Mouse (Mus musculus) stomach, embryonic 14.5 days (tissue): ENCODE data around the gene Atl3. TPM values are rescaled to one million over a fixed set of nuclear protein-coding genes. Genes with fewer than 3 reads are reported as not detected.

ENCODE experiments used
- ATAC-seq: fragments of 200-750 bp; cut with Nextera tagmentation; 2 replicates; pipeline ENCODE4 v1.8.0; 2017; ENCODE audit warnings: low read depth, moderate TSS enrichment; ENCODE audit not compliant: insufficient number of reproducible peaks, insufficient read depth, low FRiP score
- H3K27ac ChIP-seq: fragments of 300-500 bp; sonication (generic); 2 replicates; pipeline ENCODE4 v1.5.1; 2014; ENCODE audit warnings: mild to moderate bottlenecking, low read length, moderate library complexity, mixed read lengths
- H3K27me3 ChIP-seq: fragments of 300-500 bp; sonication (generic); 2 replicates; pipeline ENCODE4 v1.6.1; 2014; ENCODE audit warnings: low read length, control low read depth, mixed read lengths; ENCODE audit not compliant: control insufficient read depth, insufficient read depth
- H3K36me3 ChIP-seq: fragments of 300-500 bp; sonication (generic); 2 replicates; pipeline ENCODE4 v1.6.1; 2014; ENCODE audit warnings: mild to moderate bottlenecking, control low read depth, low read length, moderate library complexity, mixed read lengths; ENCODE audit not compliant: control insufficient read depth, insufficient read depth
- H3K4me1 ChIP-seq: fragments of 300-500 bp; sonication (generic); 2 replicates; pipeline ENCODE4 v1.6.1; 2014; ENCODE audit warnings: low read length, control low read depth, mixed read lengths; ENCODE audit not compliant: control insufficient read depth, insufficient read depth
- H3K4me2 ChIP-seq: fragments of 300-500 bp; sonication (generic); replicated peaks from 2 replicates; pipeline ENCODE4 v1.6.1; 2014; ENCODE audit warnings: low read depth, low read length, control low read depth
- H3K4me3 ChIP-seq: fragments of 300-500 bp; sonication (generic); 2 replicates; pipeline ENCODE4 v1.5.1; 2014; ENCODE audit warnings: low read depth, low read length, control low read depth
- H3K9ac ChIP-seq: fragments of 300-500 bp; sonication (generic); replicated peaks from 2 replicates; pipeline ENCODE4 v1.6.1; 2014; ENCODE audit warnings: low read depth, mild to moderate bottlenecking, control low read depth, low read length, moderate library complexity, mixed read lengths
- H3K9me3 ChIP-seq: fragments of 300-500 bp; sonication (generic); 2 replicates; pipeline ENCODE4 v1.6.1; 2016; ENCODE audit warnings: low read depth, low read length, control low read depth; ENCODE audit not compliant: control insufficient read depth
- WGBS: fragments of 180-500 bp; shearing (Covaris S2); extraction: QIAGEN DNeasy Blood & Tissue Kit; methylation state at CpG from one replicate; pipeline ENCODE4 v1.1.7; 2014; 5-methylcytosine and 5-hydroxymethylcytosine counted together
- polyA plus RNA-seq: library from polyadenylated mRNA; unstranded; fragments of >200 nt; fragmentation: Nextera tagmentation; extraction: Ambion mirVana; gene quantifications from 2 replicates; pipeline ENCODE4 v1.2.1, GENCODE M21; 2014

Atl3 gene
- polyA plus RNA-seq, 1 experiment from 2014 or later, result 21.0 TPM

- Histone ChIP-seq H3K9me3 (no peaks in the 10 kb centered on the region), H3K27ac (no peak overlapping the region), H3K4me2 (no peak overlapping the region), H3K27me3 (no peaks in the 10 kb centered on the region), H3K9ac (no peak overlapping the region), H3K4me1 (no peaks in the 10 kb centered on the region), H3K36me3 (no peaks in the 10 kb centered on the region), H3K4me3 (no peak overlapping the region)
- whole genome bisulfite sequencing, result 82% methylated on average over 5 of the region's 5 CpGs
- ATAC-seq, result no peak
These were observed 75.8 kb downstream of the Atl3 start for GRCm38 (mm10) chr19:7569650-7570049.

- Histone ChIP-seq H3K27ac (no peak overlapping the region), H3K9me3 (no peaks in the 10 kb centered on the region), H3K4me1 (no peaks in the 10 kb centered on the region), H3K4me3 (no peak overlapping the region), H3K36me3 (no peaks in the 10 kb centered on the region), H3K9ac (no peak overlapping the region), H3K27me3 (no peaks in the 10 kb centered on the region), H3K4me2 (no peak overlapping the region)
- WGBS, result 77% methylated on average over 1 of the region's 1 CpGs
- no peak for ATAC-seq
These were observed 82.3 kb downstream of the Atl3 start for GRCm38 (mm10) chr19:7576180-7576579.

- H3K9me3 ChIP-seq, result no peaks in the 10 kb centered on the region
- no peak overlapping the region for H3K4me2 ChIP-seq
- H3K4me1 ChIP-seq, result no peaks in the 10 kb centered on the region
- 78% methylated on average over 3 of the region's 3 CpGs for WGBS
- no peaks in the 10 kb centered on the region for H3K27me3 ChIP-seq
- no peak overlapping the region for H3K27ac ChIP-seq
- H3K4me3 ChIP-seq, result no peak overlapping the region
- ATAC-seq, result no peak
- H3K9ac ChIP-seq, result no peak overlapping the region
- no peaks in the 10 kb centered on the region for H3K36me3 ChIP-seq
These were observed 83.9 kb downstream of the Atl3 start for GRCm38 (mm10) chr19:7577710-7578109.

GRCm38 (mm10) chr19:7581042-7581441, 87.2 kb downstream of the Atl3 start:
- no peak overlapping the region for H3K4me2 ChIP-seq
- no peaks in the 10 kb centered on the region for H3K27me3 ChIP-seq
- no peaks in the 10 kb centered on the region for H3K4me1 ChIP-seq
- WGBS, result 39% methylated on average over 5 of the region's 5 CpGs
- H3K36me3 ChIP-seq, result no peaks in the 10 kb centered on the region
- no peak overlapping the region for H3K9ac ChIP-seq
- no peak overlapping the region for H3K4me3 ChIP-seq
- peak; percentile 87 for ATAC-seq
- no peak overlapping the region for H3K27ac ChIP-seq
- H3K9me3 ChIP-seq, result no peaks in the 10 kb centered on the region

- Histone ChIP-seq H3K36me3 (no peaks in the 10 kb centered on the region), H3K9me3 (no peaks in the 10 kb centered on the region), H3K4me1 (no peaks in the 10 kb centered on the region), H3K4me3 (no peak overlapping the region), H3K27ac (no peak overlapping the region), H3K27me3 (no peaks in the 10 kb centered on the region), H3K9ac (no peak overlapping the region), H3K4me2 (no peak overlapping the region)
- no peak for ATAC-seq
- 58% methylated on average over 7 of the region's 7 CpGs for WGBS
These were observed 89.3 kb downstream of the Atl3 start for GRCm38 (mm10) chr19:7583101-7583500.

- no peak overlapping the region for H3K27ac ChIP-seq
- H3K27me3 ChIP-seq, result no peaks in the 10 kb centered on the region
- H3K4me1 ChIP-seq, result no peaks in the 10 kb centered on the region
- no peak overlapping the region for H3K9ac ChIP-seq
- H3K4me3 ChIP-seq, result no peak overlapping the region
- H3K36me3 ChIP-seq, result no peaks in the 10 kb centered on the region
- no peak overlapping the region for H3K4me2 ChIP-seq
- no peaks in the 10 kb centered on the region for H3K9me3 ChIP-seq
- ATAC-seq, result no peak
- 61% methylated on average over 3 of the region's 3 CpGs for WGBS
These were observed 89.8 kb downstream of the Atl3 start for GRCm38 (mm10) chr19:7583599-7583998.

GRCm38 (mm10) chr19:7585279-7585678, 91.4 kb downstream of the Atl3 start:
- Histone ChIP-seq H3K27me3 (no peaks in the 10 kb centered on the region), H3K9me3 (no peaks in the 10 kb centered on the region), H3K9ac (no peak overlapping the region), H3K27ac (no peak overlapping the region), H3K36me3 (no peaks in the 10 kb centered on the region), H3K4me1 (no peaks in the 10 kb centered on the region), H3K4me2 (no peak overlapping the region), H3K4me3 (no peak overlapping the region)
- 89% methylated on average over 8 of the region's 8 CpGs for WGBS
- ATAC-seq, result no peak

GRCm38 (mm10) chr19:7585764-7586163, 91.9 kb downstream of the Atl3 start:
- Histone ChIP-seq H3K36me3 (no peaks in the 10 kb centered on the region), H3K27ac (no peak overlapping the region), H3K9me3 (no peaks in the 10 kb centered on the region), H3K4me1 (no peaks in the 10 kb centered on the region), H3K9ac (no peak overlapping the region), H3K27me3 (no peaks in the 10 kb centered on the region), H3K4me2 (no peak overlapping the region), H3K4me3 (no peak overlapping the region)
- ATAC-seq, result no peak
- 92% methylated on average over 6 of the region's 6 CpGs for WGBS
